Mouse (Mus musculus): Measurements from ENCODE around the gene Rreb1. TPM values are rescaled to one million over a fixed set of nuclear protein-coding genes. Genes with fewer than 3 reads are reported as not detected.

Rreb1 gene
- polyA plus RNA-seq, 1 experiment from 2014 or later, result 4.8 TPM

GRCm38 (mm10) chr13:37954318-37954717 is 176.1 kb downstream of the Rreb1 start:
- H3K36me3 ChIP-seq, result peaks cover 13% of the 10 kb centered on the region
- 45% methylated on average over 1 of the region's 1 CpGs for WGBS (ENCODE audit: insufficient replicate concordance)
- H3K9ac ChIP-seq, result no peak overlapping the region
- H3K4me2 ChIP-seq, result no peak overlapping the region
- DNase-seq (no peak), ATAC-seq (ENCODE audit: low read depth) (no peak)
- H3K4me3 ChIP-seq (replicated peaks), result no peak overlapping the region
- H3K27ac ChIP-seq, result no peak overlapping the region
- H3K27me3 ChIP-seq, result no peaks in the 10 kb centered on the region
- H3K4me1 ChIP-seq (replicated peaks), result peaks cover 22% of the 10 kb centered on the region
- peaks cover 6% of the 10 kb centered on the region; the same call in 1 of the 2 replicates for H3K9me3 ChIP-seq (replicated peaks)

- Histone ChIP-seq H3K4me3 (replicated peaks) (no peak overlapping the region), H3K9ac (no peak overlapping the region), H3K9me3 (replicated peaks) (peaks cover 6% of the 10 kb centered on the region; the same call in 1 of the 2 replicates), H3K27me3 (no peaks in the 10 kb centered on the region), H3K36me3 (no peaks in the 10 kb centered on the region), H3K4me1 (replicated peaks) (peaks cover 57% of the 10 kb centered on the region), H3K27ac (peak overlapping the region; percentile 68), H3K4me2 (no peak overlapping the region; the same call in 1 of the 2 replicates)
- 50% methylated on average over 18 of the region's 18 CpGs for WGBS (ENCODE audit: insufficient replicate concordance)
- DNase-seq (peak; percentile 49), ATAC-seq (ENCODE audit: low read depth) (peak; percentile 79)
Observed at GRCm38 (mm10) chr13:37958498-37959238, 180.5 kb downstream of the Rreb1 start.

GRCm38 (mm10) chr13:37959239-37959907 is 181.2 kb downstream of the Rreb1 start:
- Histone ChIP-seq H3K4me2 (no peak overlapping the region), H3K9me3 (replicated peaks) (peaks cover 6% of the 10 kb centered on the region; the same call in 1 of the 2 replicates), H3K27ac (peak overlapping the region; percentile 68), H3K4me1 (replicated peaks) (peaks cover 64% of the 10 kb centered on the region), H3K36me3 (no peaks in the 10 kb centered on the region), H3K4me3 (replicated peaks) (no peak overlapping the region), H3K27me3 (no peaks in the 10 kb centered on the region), H3K9ac (no peak overlapping the region)
- 57% methylated on average over 15 of the region's 15 CpGs for WGBS (ENCODE audit: insufficient replicate concordance)
- DNase-seq, result no peak
- ATAC-seq (ENCODE audit: low read depth), result no peak

GRCm38 (mm10) chr13:37959936-37960335 is 181.7 kb downstream of the Rreb1 start:
- Histone ChIP-seq H3K9me3 (replicated peaks) (peaks cover 6% of the 10 kb centered on the region; the same call in 1 of the 2 replicates), H3K36me3 (no peaks in the 10 kb centered on the region), H3K4me1 (replicated peaks) (peaks cover 70% of the 10 kb centered on the region), H3K27me3 (no peaks in the 10 kb centered on the region), H3K9ac (no peak overlapping the region), H3K27ac (peak overlapping the region; percentile 21; the same call in 1 of the 2 replicates), H3K4me2 (no peak overlapping the region), H3K4me3 (replicated peaks) (no peak overlapping the region)
- ATAC-seq (ENCODE audit: low read depth), result no peak
- no peak for DNase-seq
- WGBS (ENCODE audit: insufficient replicate concordance), result 69% methylated on average over 7 of the region's 7 CpGs

GRCm38 (mm10) chr13:37962541-37962940 is 184.3 kb downstream of the Rreb1 start:
- ATAC-seq (ENCODE audit: low read depth) (no peak), DNase-seq (no peak)
- Histone ChIP-seq H3K27ac (no peak overlapping the region; the same call in 1 of the 2 replicates), H3K4me2 (no peak overlapping the region), H3K4me1 (replicated peaks) (peaks cover 90% of the 10 kb centered on the region), H3K9me3 (replicated peaks) (peaks cover 6% of the 10 kb centered on the region; the same call in 1 of the 2 replicates), H3K4me3 (replicated peaks) (no peak overlapping the region), H3K36me3 (no peaks in the 10 kb centered on the region), H3K9ac (no peak overlapping the region), H3K27me3 (no peaks in the 10 kb centered on the region)
- 80% methylated on average over 9 of the region's 9 CpGs for WGBS (ENCODE audit: insufficient replicate concordance)

GRCm38 (mm10) chr13:37963354-37964007 is 185.3 kb downstream of the Rreb1 start:
- peak overlapping the region; percentile 56 for H3K4me3 ChIP-seq (replicated peaks)
- WGBS (ENCODE audit: insufficient replicate concordance), result 2% methylated on average over 12 of the region's 12 CpGs
- H3K27ac ChIP-seq, result peak overlapping the region; percentile 83
- peak overlapping the region; percentile 77 for H3K4me2 ChIP-seq
- peak; percentile 69 for DNase-seq
- ATAC-seq (ENCODE audit: low read depth), result no peak
- H3K9me3 ChIP-seq (replicated peaks), result peaks cover 6% of the 10 kb centered on the region; the same call in 1 of the 2 replicates
- peak overlapping the region; percentile 68 for H3K9ac ChIP-seq
- H3K4me1 ChIP-seq (replicated peaks), result peaks cover 81% of the 10 kb centered on the region
- no peaks in the 10 kb centered on the region for H3K36me3 ChIP-seq
- H3K27me3 ChIP-seq, result no peaks in the 10 kb centered on the region

GRCm38 (mm10) chr13:37964128-37965087 is 186.2 kb downstream of the Rreb1 start:
- peak overlapping the region; percentile 83 for H3K27ac ChIP-seq

GRCm38 (mm10) chr13:37965126-37965914 is 187.1 kb downstream of the Rreb1 start:
- no peaks in the 10 kb centered on the region for H3K9me3 ChIP-seq (replicated peaks)
- peak overlapping the region; percentile 77 for H3K4me2 ChIP-seq
- H3K4me3 ChIP-seq (replicated peaks), result peak overlapping the region; percentile 33
- WGBS (ENCODE audit: insufficient replicate concordance), result 14% methylated on average over 17 of the region's 17 CpGs
- no peaks in the 10 kb centered on the region for H3K36me3 ChIP-seq
- peaks cover 68% of the 10 kb centered on the region for H3K4me1 ChIP-seq (replicated peaks)
- DNase-seq, result peak; percentile 84
- H3K9ac ChIP-seq, result peak overlapping the region; percentile 68
- peak; percentile 94 for ATAC-seq (ENCODE audit: low read depth)
- H3K27me3 ChIP-seq, result no peaks in the 10 kb centered on the region
- H3K27ac ChIP-seq, result peak overlapping the region; percentile 83

More at GRCm38 (mm10) chr13:37964128-37965087, 186.2 kb downstream of the Rreb1 start:
- Histone ChIP-seq H3K4me1 (replicated peaks) (peaks cover 76% of the 10 kb centered on the region), H3K4me2 (peak overlapping the region; percentile 77), H3K9ac (peak overlapping the region; percentile 68), H3K36me3 (no peaks in the 10 kb centered on the region), H3K27me3 (no peaks in the 10 kb centered on the region), H3K4me3 (replicated peaks) (peak overlapping the region; percentile 56), H3K9me3 (replicated peaks) (no peaks in the 10 kb centered on the region)
- DNase-seq (peak; percentile 20), ATAC-seq (ENCODE audit: low read depth) (peak; percentile 21)
- 36% methylated on average over 20 of the region's 20 CpGs for WGBS (ENCODE audit: insufficient replicate concordance)

- Histone ChIP-seq H3K9ac (peak overlapping the region; percentile 68; the same call in 1 of the 2 replicates), H3K4me2 (peak overlapping the region; percentile 77), H3K27ac (peak overlapping the region; percentile 83), H3K27me3 (no peaks in the 10 kb centered on the region), H3K4me3 (replicated peaks) (no peak overlapping the region), H3K9me3 (replicated peaks) (no peaks in the 10 kb centered on the region), H3K36me3 (no peaks in the 10 kb centered on the region), H3K4me1 (replicated peaks) (peaks cover 65% of the 10 kb centered on the region)
- 74% methylated on average over 15 of the region's 15 CpGs for WGBS (ENCODE audit: insufficient replicate concordance)
- DNase-seq (no peak), ATAC-seq (ENCODE audit: low read depth) (no peak)
Observed at GRCm38 (mm10) chr13:37966256-37967051, 188.3 kb downstream of the Rreb1 start.
